Mouse (Mus musculus): ENCODE results near the gene Batf2. TPM values are rescaled to one million over a fixed set of nuclear protein-coding genes. Genes with fewer than 3 reads are reported as not detected.

Batf2 gene
- polyA plus RNA-seq, 1 experiment from 2014 or later = not detected

GRCm38 (mm10) chr19:6184131-6184530, 43.3 kb downstream of the Batf2 start, which contains the start of gene Majin:
Gene Majin, plus strand, starts transcription at chr19:6184388.
- H3K27me3 ChIP-seq (ENCODE audit: poor library complexity, severe bottlenecking) = no peaks in the 10 kb centered on the region
- WGBS = 87% methylated on average over 23 of the region's 23 CpGs

DNA sequence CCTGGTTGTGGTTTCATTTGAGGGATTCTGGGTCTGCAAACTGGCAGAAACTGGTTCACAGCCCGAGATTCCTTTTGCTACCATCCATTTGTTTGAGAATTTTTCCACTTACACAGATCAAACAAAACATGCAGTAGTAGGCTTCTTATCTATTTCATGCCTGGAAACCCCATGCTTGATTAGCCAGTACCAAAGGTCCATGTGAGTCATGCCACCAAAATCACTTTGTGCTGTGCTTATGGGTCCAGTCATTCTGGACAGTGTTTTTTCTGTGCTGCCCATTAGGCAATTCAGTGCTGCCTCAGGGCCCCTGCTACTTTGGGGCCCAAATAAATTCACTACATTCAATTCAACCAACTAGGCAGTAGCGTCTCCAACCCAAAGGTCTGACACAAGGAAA, 63.5 kb downstream of the Batf2 start:
- Histone ChIP-seq H3K27me3 (ENCODE audit: poor library complexity, severe bottlenecking) (no peaks in the 10 kb centered on the region), H3K36me3 (replicated peaks) (no peaks in the 10 kb centered on the region), H3K4me3 (no peak overlapping the region), H3K27ac (no peak overlapping the region), H3K4me1 (no peaks in the 10 kb centered on the region), H3K9me3 (no peaks in the 10 kb centered on the region)
- no peak for DNase-seq (ENCODE audit: extremely low spot score, low spot score)
- WGBS = 88% methylated on average over 2 of the region's 2 CpGs

More at GRCm38 (mm10) chr19:6184131-6184530, 43.3 kb downstream of the Batf2 start, which contains the start of gene Majin:
- Histone ChIP-seq H3K4me1 (peaks cover 3% of the 10 kb centered on the region; the same call in 1 of the 2 replicates), H3K4me3 (no peak within 1 kb of the TSS), H3K27ac (no peak within 1 kb of the TSS), H3K36me3 (replicated peaks) (no peaks in the 10 kb centered on the region), H3K9me3 (peaks cover 5% of the 10 kb centered on the region; the same call in 1 of the 2 replicates)
- no peak for DNase-seq (ENCODE audit: extremely low spot score, low spot score)

DNA sequence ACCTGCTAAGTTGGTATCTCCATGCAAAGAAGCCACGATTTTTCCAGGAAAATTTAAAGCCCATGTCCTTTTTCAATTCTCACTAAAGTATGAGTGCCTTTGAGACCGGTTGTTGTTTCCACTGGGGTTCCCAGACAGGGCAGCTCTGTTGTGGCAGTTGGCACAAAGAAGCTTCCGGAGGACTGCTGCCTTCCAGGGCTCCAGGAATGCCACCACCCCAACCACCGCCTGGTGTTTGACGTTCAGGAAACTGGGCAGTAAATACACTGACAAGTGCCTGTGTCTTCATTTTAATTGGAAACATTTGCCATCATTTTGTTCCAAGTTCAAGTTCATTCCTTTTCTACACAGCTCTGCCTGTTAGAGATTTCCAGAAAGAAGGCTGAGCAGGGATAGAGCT, 65.9 kb downstream of the Batf2 start:
- no peaks in the 10 kb centered on the region for H3K27me3 ChIP-seq (ENCODE audit: poor library complexity, severe bottlenecking)
- H3K27ac ChIP-seq = no peak overlapping the region
- no peak overlapping the region for H3K4me3 ChIP-seq
- no peaks in the 10 kb centered on the region for H3K9me3 ChIP-seq
- 80% methylated on average over 5 of the region's 5 CpGs for WGBS
- no peaks in the 10 kb centered on the region for H3K4me1 ChIP-seq
- no peaks in the 10 kb centered on the region for H3K36me3 ChIP-seq (replicated peaks)
- no peak for DNase-seq (ENCODE audit: extremely low spot score, low spot score)

DNA sequence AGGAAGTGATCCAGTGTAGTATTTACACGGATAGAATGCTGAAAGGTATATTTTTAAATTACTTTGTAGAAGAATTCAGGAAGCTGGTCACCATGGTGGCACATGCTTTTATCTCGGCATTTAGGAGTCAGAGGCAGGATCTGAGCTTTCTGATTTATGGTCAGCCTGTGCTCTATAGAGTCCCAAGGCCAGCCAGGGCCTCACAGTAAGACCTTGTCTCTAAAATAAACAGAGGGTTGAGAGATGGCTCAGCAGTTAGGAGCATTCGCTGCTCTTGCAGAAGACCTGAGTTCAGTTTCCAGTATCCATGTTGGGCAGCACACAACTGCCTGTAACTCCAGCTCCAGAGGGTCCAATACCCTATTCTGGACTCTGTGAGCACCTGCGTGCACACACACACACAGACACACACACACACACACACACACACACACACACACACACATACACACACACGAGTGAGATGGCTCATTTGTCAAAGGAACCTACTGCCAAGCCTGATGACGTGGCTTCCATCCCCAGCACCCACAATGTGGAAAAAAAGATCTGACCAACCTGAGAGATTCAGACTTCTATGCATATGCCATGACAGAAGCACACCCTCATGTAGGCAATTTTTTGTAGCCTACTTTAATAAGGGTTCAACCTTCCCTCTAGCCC, 75.4 kb downstream of the Batf2 start:
- Histone ChIP-seq H3K4me1 (0 out of 2 replicates have a peak, but pooled peaks cover 6% of the 10 kb centered on the region), H3K36me3 (replicated peaks) (no peaks in the 10 kb centered on the region), H3K27me3 (ENCODE audit: poor library complexity, severe bottlenecking) (no peaks in the 10 kb centered on the region), H3K9me3 (no peaks in the 10 kb centered on the region), H3K4me3 (no peak overlapping the region), H3K27ac (no peak overlapping the region)
- 86% methylated on average over 6 of the region's 6 CpGs for WGBS
- no peak for DNase-seq (ENCODE audit: extremely low spot score, low spot score)

DNA sequence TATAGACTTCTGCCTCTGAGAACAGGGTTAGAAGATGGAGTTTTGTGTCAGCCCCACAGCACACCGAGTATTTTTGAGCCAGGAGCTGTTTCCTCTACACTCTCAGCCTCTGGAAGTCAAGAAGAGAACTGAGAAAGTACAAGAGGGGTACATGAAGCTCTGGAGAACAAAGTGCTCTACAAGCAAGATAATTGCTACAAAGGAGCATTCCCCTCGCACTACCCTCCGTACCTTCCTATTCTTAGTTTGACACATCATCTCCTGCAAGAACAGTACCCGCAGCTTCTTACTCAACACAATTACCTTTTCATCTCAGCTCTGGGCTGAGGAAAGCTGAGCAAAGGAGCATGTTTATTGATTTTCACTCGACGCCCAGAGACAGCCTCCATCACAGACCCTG, 77.8 kb downstream of the Batf2 start:
- WGBS = 76% methylated on average over 6 of the region's 6 CpGs
- no peaks in the 10 kb centered on the region for H3K36me3 ChIP-seq (replicated peaks)
- peaks cover 10% of the 10 kb centered on the region; the same call in 1 of the 2 replicates for H3K4me1 ChIP-seq
- H3K27ac ChIP-seq = no peak overlapping the region
- H3K9me3 ChIP-seq = no peaks in the 10 kb centered on the region
- H3K4me3 ChIP-seq = no peak overlapping the region
- no peaks in the 10 kb centered on the region for H3K27me3 ChIP-seq (ENCODE audit: poor library complexity, severe bottlenecking)
- DNase-seq (ENCODE audit: extremely low spot score, low spot score) = no peak

Other genes starting within 250 kb of the Batf2 start
- gene Tigd3, start 246.8 kb upstream of the Batf2 start, polyA plus RNA-seq (2016; fragmentation: Nextera tagmentation; extraction: Ambion mirVana) = 9.0 and 9.1 TPM in 2 replicates
- gene Dpf2, start 228.0 kb upstream of the Batf2 start, polyA plus RNA-seq (2016; fragmentation: Nextera tagmentation; extraction: Ambion mirVana) = 246 and 247 TPM in 2 replicates
- 1.1 and 1.5 TPM in 2 replicates for gene Cdc42ep2, start 216.2 kb upstream of the Batf2 start, polyA plus RNA-seq (2016; fragmentation: Nextera tagmentation; extraction: Ambion mirVana)
- 122 and 126 TPM in 2 replicates for gene Pola2, start 176.8 kb upstream of the Batf2 start, polyA plus RNA-seq (2016; fragmentation: Nextera tagmentation; extraction: Ambion mirVana)
- not detected in 2 replicates for gene Slc22a20, start 154.8 kb upstream of the Batf2 start, polyA plus RNA-seq (2016; fragmentation: Nextera tagmentation; extraction: Ambion mirVana)
- gene Capn1, start 125.1 kb upstream of the Batf2 start, polyA plus RNA-seq (2016; fragmentation: Nextera tagmentation; extraction: Ambion mirVana) = 2.5 and 3.0 TPM in 2 replicates
- gene Syvn1, start 94.4 kb upstream of the Batf2 start, polyA plus RNA-seq (2016; fragmentation: Nextera tagmentation; extraction: Ambion mirVana) = 30.8 and 32.2 TPM in 2 replicates
- 89.4 and 92.1 TPM in 2 replicates for gene Mrpl49, start 83.2 kb upstream of the Batf2 start, polyA plus RNA-seq (2016; fragmentation: Nextera tagmentation; extraction: Ambion mirVana)
- gene Fau, start 83.1 kb upstream of the Batf2 start, polyA plus RNA-seq (2016; fragmentation: Nextera tagmentation; extraction: Ambion mirVana) = 829 and 865 TPM in 2 replicates
- gene Znhit2, start 79.8 kb upstream of the Batf2 start, polyA plus RNA-seq (2016; fragmentation: Nextera tagmentation; extraction: Ambion mirVana) = 35.1 and 38.7 TPM in 2 replicates
- gene Tm7sf2, start 72.6 kb upstream of the Batf2 start, polyA plus RNA-seq (2016; fragmentation: Nextera tagmentation; extraction: Ambion mirVana) = 31.0 and 32.2 TPM in 2 replicates
- gene Vps51, start 63.8 kb upstream of the Batf2 start, polyA plus RNA-seq (2016; fragmentation: Nextera tagmentation; extraction: Ambion mirVana) = 65.2 and 68.2 TPM in 2 replicates
- gene Tmem262, start 61.0 kb upstream of the Batf2 start, polyA plus RNA-seq (2016; fragmentation: Nextera tagmentation; extraction: Ambion mirVana) = not detected in 2 replicates
- 1.7 and 3.1 TPM in 2 replicates for gene Gm28374, start 58.7 kb upstream of the Batf2 start, polyA plus RNA-seq (2016; fragmentation: Nextera tagmentation; extraction: Ambion mirVana)
- gene Zfpl1, start 56.0 kb upstream of the Batf2 start, polyA plus RNA-seq (2016; fragmentation: Nextera tagmentation; extraction: Ambion mirVana) = 74.0 and 78.0 TPM in 2 replicates
- 78.9 and 85.4 TPM in 2 replicates for gene Cdca5, start 56.0 kb upstream of the Batf2 start, polyA plus RNA-seq (2016; fragmentation: Nextera tagmentation; extraction: Ambion mirVana)
- 1.0 and 1.5 TPM in 2 replicates for gene AC131692.1, start 46.6 kb upstream of the Batf2 start, polyA plus RNA-seq (2016; fragmentation: Nextera tagmentation; extraction: Ambion mirVana)
- gene Naaladl1, start 35.2 kb upstream of the Batf2 start, polyA plus RNA-seq (2016; fragmentation: Nextera tagmentation; extraction: Ambion mirVana) = 0.82 and 0.88 TPM in 2 replicates
- 64.2 and 64.6 TPM in 2 replicates for gene Sac3d1, start 22.3 kb upstream of the Batf2 start, polyA plus RNA-seq (2016; fragmentation: Nextera tagmentation; extraction: Ambion mirVana)
- gene Snx15, start 12.7 kb upstream of the Batf2 start, polyA plus RNA-seq (2016; fragmentation: Nextera tagmentation; extraction: Ambion mirVana) = 24.1 and 25.6 TPM in 2 replicates
- 112 and 113 TPM in 2 replicates for gene Arl2, start 565 bp downstream of the Batf2 start, polyA plus RNA-seq (2016; fragmentation: Nextera tagmentation; extraction: Ambion mirVana)
- not detected in 2 replicates for gene Majin, start 43.4 kb downstream of the Batf2 start, polyA plus RNA-seq (2016; fragmentation: Nextera tagmentation; extraction: Ambion mirVana)
- 0.58 TPM in 1 of 2 replicates, not detected in the other for gene Gpha2, start 85.4 kb downstream of the Batf2 start, polyA plus RNA-seq (2016; fragmentation: Nextera tagmentation; extraction: Ambion mirVana)
- gene Ppp2r5b, start 94.9 kb downstream of the Batf2 start, polyA plus RNA-seq (2016; fragmentation: Nextera tagmentation; extraction: Ambion mirVana) = 21.6 and 24.4 TPM in 2 replicates
- gene Atg2a, start 100.7 kb downstream of the Batf2 start, polyA plus RNA-seq (2016; fragmentation: Nextera tagmentation; extraction: Ambion mirVana) = 11.1 and 11.4 TPM in 2 replicates
- 76.8 and 82.1 TPM in 2 replicates for gene Ehd1, start 135.7 kb downstream of the Batf2 start, polyA plus RNA-seq (2016; fragmentation: Nextera tagmentation; extraction: Ambion mirVana)
- 0.23 and 0.24 TPM in 2 replicates for gene Cdc42bpg, start 165.5 kb downstream of the Batf2 start, polyA plus RNA-seq (2016; fragmentation: Nextera tagmentation; extraction: Ambion mirVana)
- 115 and 130 TPM in 2 replicates for gene Men1, start 194.0 kb downstream of the Batf2 start, polyA plus RNA-seq (2016; fragmentation: Nextera tagmentation; extraction: Ambion mirVana)
- 12.6 and 14.5 TPM in 2 replicates for gene Map4k2, start 200.2 kb downstream of the Batf2 start, polyA plus RNA-seq (2016; fragmentation: Nextera tagmentation; extraction: Ambion mirVana)
- 201 TPM in 2 replicates for gene Sf1, start 222.7 kb downstream of the Batf2 start, polyA plus RNA-seq (2016; fragmentation: Nextera tagmentation; extraction: Ambion mirVana)
- 0.83 and 2.0 TPM in 2 replicates for gene Pygm, start 243.4 kb downstream of the Batf2 start, polyA plus RNA-seq (2016; fragmentation: Nextera tagmentation; extraction: Ambion mirVana)

Data from forebrain, embryonic 10.5 days (tissue).